Mouse (Mus musculus): ENCODE measurements around the gene Mei1. TPM values are rescaled to one million over a fixed set of nuclear protein-coding genes. Genes with fewer than 3 reads are reported as not detected.

Gene Mei1
- total and polyA plus RNA-seq, 3 experiments, result 0.04 TPM; not detected in 2

GRCm38 (mm10) chr15:82164496-82164895 is 94.7 kb downstream of the Mei1 start:
- Histone ChIP-seq H3K9me3 (replicated peaks; ENCODE audit: low read length) (no peaks in the 10 kb centered on the region), H3K27ac (ENCODE audit: insufficient read depth, low read depth) (peak overlapping the region; percentile 94), H3K27me3 (replicated peaks) (no peaks in the 10 kb centered on the region), H3K79me2 (replicated peaks; ENCODE audit: control insufficient read depth, extremely low read depth, insufficient read depth, poor library complexity, severe bottlenecking) (peaks cover 78% of the 10 kb centered on the region), H3K36me3 (replicated peaks in 1 of 2; ENCODE audit: control insufficient read depth in 1 of 2, insufficient read depth in 1 of 2, low read length in 1 of 2) (peaks cover 0 to 27% of the 10 kb centered on the region in 2 experiments), H3K9ac (ENCODE audit: insufficient read depth, low read depth) (peak overlapping the region; percentile 82), H3K4me3 (replicated peaks in 1 of 3; ENCODE audit: low read depth in 2 of 3, low read length in 2 of 3, poor library complexity in 1 of 3) (peak overlapping the region; percentile 29 to 40 (median 39)), H3K4me2 (ENCODE audit: insufficient read depth, low read depth, poor library complexity, severe bottlenecking) (peak overlapping the region; percentile 97), H3K4me1 (ENCODE audit: control insufficient read depth in 1 of 2, insufficient read depth in 2 of 2) (peaks cover 18 to 81% of the 10 kb centered on the region in 2 experiments)
- in situ Hi-C loops (cut with MboI; ENCODE audit: low pct_ligation_motif_present, low pct_unique_long_range_greater_than_20kb, low sequenced_read_pairs) (no loop called here), dilution Hi-C loops (cut with MboI; ENCODE audit: extremely low pct_ligation_motif_present, extremely low pct_unique_long_range_greater_than_20kb, low sequenced_read_pairs) (no loop called here)
- no peak for TF ChIP-seq SMC3 (IDR thresholded peaks at IDR 0.05; ENCODE audit: low read depth, low read length)
- peak; percentile 20; the same call in 1 of the 2 replicates for TF ChIP-seq TBP (conservative IDR thresholded peaks at IDR 0.05; ENCODE audit: low read depth, low read length)
- no peak for TF ChIP-seq RAD21 (IDR thresholded peaks at IDR 0.05; ENCODE audit: low read depth, low read length)
- 0 out of 2 replicates have a peak, but pooled peaks have one; percentile 53 for TF ChIP-seq MYC (IDR thresholded peaks at IDR 0.05; ENCODE audit: low read depth, low read length)
- peak; percentile 26 for TF ChIP-seq POLR2A (IDR thresholded peaks at IDR 0.05; ENCODE audit: low read depth, low read length)
- no peak for DNase-seq (ENCODE audit: extremely low read depth)

- no peaks in the 10 kb centered on the region for H3K9me3 ChIP-seq (replicated peaks; ENCODE audit: low read length)
- peak; percentile 94 for DNase-seq (ENCODE audit: extremely low read depth)
- peak overlapping the region; percentile 96 for H3K27ac ChIP-seq (ENCODE audit: insufficient read depth, low read depth)
- H3K27me3 ChIP-seq (replicated peaks), result no peaks in the 10 kb centered on the region
- dilution Hi-C loops (cut with MboI; ENCODE audit: extremely low pct_ligation_motif_present, extremely low pct_unique_long_range_greater_than_20kb, low sequenced_read_pairs), result no loop called here
- H3K9ac ChIP-seq (ENCODE audit: insufficient read depth, low read depth), result peak overlapping the region; percentile 73
- in situ Hi-C loops (cut with MboI; ENCODE audit: low pct_ligation_motif_present, low pct_unique_long_range_greater_than_20kb, low sequenced_read_pairs), result no loop called here
- peaks cover 9 to 70% of the 10 kb centered on the region in 2 experiments for H3K4me1 ChIP-seq (ENCODE audit: control insufficient read depth in 1 of 2, insufficient read depth in 2 of 2)
- H3K4me3 ChIP-seq (replicated peaks in 1 of 3; ENCODE audit: low read depth in 2 of 3, low read length in 2 of 3, poor library complexity in 1 of 3), result peak overlapping the region; percentile 4 to 41 (median 22)
- H3K4me2 ChIP-seq (ENCODE audit: insufficient read depth, low read depth, poor library complexity, severe bottlenecking), result peak overlapping the region; percentile 96
- peaks cover 78% of the 10 kb centered on the region for H3K79me2 ChIP-seq (replicated peaks; ENCODE audit: control insufficient read depth, extremely low read depth, insufficient read depth, poor library complexity, severe bottlenecking)
- peaks cover 10 to 30% of the 10 kb centered on the region in 2 experiments for H3K36me3 ChIP-seq (replicated peaks in 1 of 2; ENCODE audit: control insufficient read depth in 1 of 2, insufficient read depth in 1 of 2, low read length in 1 of 2)
- TF ChIP-seq MYC (IDR thresholded peaks at IDR 0.05; ENCODE audit: low read depth, low read length) (peak; percentile 100), ZNF384 (IDR thresholded peaks at IDR 0.05; ENCODE audit: low read depth, low read length) (peak; percentile 44; the same call in 1 of the 2 replicates), CHD1 (IDR thresholded peaks at IDR 0.05; ENCODE audit: low read depth, low read length) (peak; percentile 98), ZMIZ1 (IDR thresholded peaks at IDR 0.05; ENCODE audit: low read depth, low read length) (peak; percentile 78; the same call in 1 of the 2 replicates), ETS1 (conservative IDR thresholded peaks at IDR 0.05; ENCODE audit: low read depth, low read length) (peak; percentile 31; the same call in 1 of the 2 replicates), EP300 (IDR thresholded peaks at IDR 0.05; ENCODE audit: low read length) (no peak), E2F4 (IDR thresholded peaks at IDR 0.05; ENCODE audit: insufficient replicate concordance, low read depth, low read length) (0 out of 2 replicates have a peak, but pooled peaks have one; percentile 56), RAD21 (IDR thresholded peaks at IDR 0.05; ENCODE audit: low read depth, low read length) (peak; percentile 85), KAT2A (IDR thresholded peaks at IDR 0.05; ENCODE audit: insufficient replicate concordance, low read length) (0 out of 2 replicates have a peak, but pooled peaks have one; percentile 9), SIN3A (IDR thresholded peaks at IDR 0.05; ENCODE audit: low read length) (peak; percentile 93; the same call in 1 of the 2 replicates), BHLHE40 (IDR thresholded peaks at IDR 0.05; ENCODE audit: low read depth, low read length) (peak; percentile 35; the same call in 1 of the 2 replicates), POLR2AphosphoS2 (IDR thresholded peaks at IDR 0.05; ENCODE audit: low read depth, low read length) (peak; percentile 33; the same call in 1 of the 2 replicates), GABPA (IDR thresholded peaks at IDR 0.05; ENCODE audit: insufficient replicate concordance, low read depth, low read length) (no peak), JUN (IDR thresholded peaks at IDR 0.05; ENCODE audit: insufficient read depth, low read depth, low read length) (no peak; the same call in 1 of the 2 replicates), MAFK (IDR thresholded peaks at IDR 0.05; ENCODE audit: insufficient replicate concordance, low read length) (no peak), ELF1 (IDR thresholded peaks at IDR 0.05; ENCODE audit: low read depth, low read length) (no peak), TBP (conservative IDR thresholded peaks at IDR 0.05; ENCODE audit: low read depth, low read length) (no peak; the same call in 1 of the 2 replicates), TCF12 (IDR thresholded peaks at IDR 0.05; ENCODE audit: low read depth, low read length) (0 out of 2 replicates have a peak, but pooled peaks have one; percentile 34), USF2 (conservative IDR thresholded peaks at IDR 0.05; ENCODE audit: low read depth, low read length) (no peak), NELFE (IDR thresholded peaks at IDR 0.05; ENCODE audit: low read depth, low read length) (peak; percentile 55; the same call in 1 of the 2 replicates), UBTF (IDR thresholded peaks at IDR 0.05; ENCODE audit: low read depth, low read length) (0 out of 2 replicates have a peak, but pooled peaks have one; percentile 58), ZKSCAN1 (IDR thresholded peaks at IDR 0.05; ENCODE audit: borderline replicate concordance, low read depth, low read length) (no peak), NRF1 (IDR thresholded peaks at IDR 0.05; ENCODE audit: low read depth, low read length) (no peak), JUND (conservative IDR thresholded peaks at IDR 0.05; ENCODE audit: low read depth, low read length) (peak; percentile 56), PAX5 (IDR thresholded peaks at IDR 0.05; ENCODE audit: low read length) (no peak), CTCF (conservative IDR thresholded peaks at IDR 0.05 in 1 of 2, IDR thresholded peaks at IDR 0.05 in 1 of 2; ENCODE audit: low read depth in 2 of 2, low read length in 2 of 2) (peak; percentile 95 to 99), CHD2 (IDR thresholded peaks at IDR 0.05; ENCODE audit: low read length) (no peak)
These were observed 95.8 kb downstream of the Mei1 start for GRCm38 (mm10) chr15:82165332-82166239.
